Comparison of ENCODE assay signal across 8 mouse cellular contexts in the genomic region with DNA sequence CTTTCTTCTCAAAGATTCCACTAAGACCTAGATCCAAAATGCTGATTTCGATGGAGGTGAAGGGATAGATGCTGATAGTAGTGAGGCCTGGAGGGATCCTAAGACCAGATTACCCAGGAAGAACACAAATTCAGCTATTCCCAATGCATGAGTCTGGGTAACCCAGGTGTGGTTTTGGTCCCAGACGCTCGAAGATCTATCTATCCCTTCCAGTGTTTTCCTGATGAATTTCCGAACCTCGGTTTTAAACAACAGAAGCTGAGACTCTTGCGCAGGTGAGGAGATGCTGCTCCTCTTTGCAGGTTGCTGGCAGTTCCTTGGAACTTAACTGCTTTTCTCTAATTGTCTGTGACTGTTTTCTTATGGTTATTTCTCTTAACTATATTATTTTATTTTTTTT. TPM values are rescaled to one million over a fixed set of nuclear protein-coding genes. Genes with fewer than 3 reads are reported as not detected.
DNase-seq lines count a peak whose midpoint lies in the region; ATAC-seq and TF ChIP-seq lines count a peak whose summit lies in the region.

No protein-coding gene starts in this region.

- peaks cover 49% of the 10 kb centered on the region for H3K4me1 ChIP-seq in embryonic facial prominence, embryonic 10.5 days

- peak overlapping the region; percentile 92 for H3K4me2 ChIP-seq in myocyte (ENCODE audit: low read depth)

- peak overlapping the region; percentile 96 for H3K27ac ChIP-seq in layer of hippocampus, adult 2 months
- H3K27ac ChIP-seq in embryonic facial prominence, embryonic 10.5 days (replicated peaks) = peak overlapping the region; percentile 93; the same call in 1 of the 2 replicates

- DNase-seq in layer of hippocampus, adult 2 months (ENCODE audit: low spot score in 2 of 2) = no peak
- no peak for DNase-seq in layer of hippocampus, postnatal 36 days
- DNase-seq in embryonic facial prominence, embryonic 10.5 days (ENCODE audit: low spot score) = no peak
- peak; percentile 41 for DNase-seq in induced T-regulatory cell, adult 2 months (ENCODE audit: low read depth)
- no peak for DNase-seq in frontal cortex, postnatal 36 days (ENCODE audit: low spot score in 2 of 2)
- no peak for DNase-seq in thymus, postnatal 36 days

- H3K27me3 ChIP-seq in embryonic facial prominence, embryonic 10.5 days (replicated peaks; ENCODE audit: low read depth, poor library complexity, severe bottlenecking) = no peaks in the 10 kb centered on the region
- no peaks in the 10 kb centered on the region for H3K27me3 ChIP-seq in myocyte (ENCODE audit: control insufficient read depth, insufficient read depth, insufficient read length)

- peak overlapping the region; percentile 83 for H3K4me3 ChIP-seq in layer of hippocampus, adult 2 months
- H3K4me3 ChIP-seq in embryonic facial prominence, embryonic 10.5 days = peak overlapping the region; percentile 88
- peak overlapping the region; percentile 63 for H3K4me3 ChIP-seq in myocyte

- TF ChIP-seq CTCF in layer of hippocampus, adult 2 months (conservative IDR thresholded peaks at IDR 0.05) = no peak

- H3ac ChIP-seq in myocyte (ENCODE audit: control insufficient read depth, insufficient read length) = peak overlapping the region; percentile 91

- TF ChIP-seq POLR2A in myocyte (IDR thresholded peaks at IDR 0.05; ENCODE audit: insufficient read length, low read depth) = no peak

- WGBS in embryonic facial prominence, embryonic 10.5 days = 45% methylated on average over 6 of the region's 6 CpGs

- H3K9me3 ChIP-seq in embryonic facial prominence, embryonic 10.5 days = no peaks in the 10 kb centered on the region

- no peak for ATAC-seq in frontal cortex, adult (ENCODE audit: low TSS enrichment)

- peaks cover 38% of the 10 kb centered on the region for H3K36me3 ChIP-seq in embryonic facial prominence, embryonic 10.5 days (replicated peaks)
- H3K36me3 ChIP-seq in myocyte (ENCODE audit: control insufficient read depth, insufficient read depth) = peaks cover 29% of the 10 kb centered on the region

- H3K79me2 ChIP-seq in myocyte (ENCODE audit: control insufficient read depth, insufficient read depth) = peaks cover 57% of the 10 kb centered on the region

TF ChIP-seq in myocyte, 11 proteins besides CTCF, POLR2A, EP300 and RAD21:
- TF ChIP-seq REST (IDR thresholded peaks at IDR 0.05; ENCODE audit: insufficient read depth, insufficient read length) = no peak
- no peak for TF ChIP-seq MYOG (IDR thresholded peaks at IDR 0.05; ENCODE audit: control insufficient read depth in 1 of 3, insufficient read depth in 1 of 3, insufficient read length in 2 of 3, low read depth in 2 of 3)
- TF ChIP-seq USF1 (IDR thresholded peaks at IDR 0.05; ENCODE audit: low read depth) = no peak
- TF ChIP-seq TCF3 (IDR thresholded peaks at IDR 0.05; ENCODE audit: insufficient read length, low read depth) = no peak
- TF ChIP-seq E2F4 (IDR thresholded peaks at IDR 0.05; ENCODE audit: insufficient read depth) = no peak
- no peak for TF ChIP-seq POLR2AphosphoS2 (IDR thresholded peaks at IDR 0.05; ENCODE audit: insufficient read length, low read depth)
- TF ChIP-seq MYOD1 (IDR thresholded peaks at IDR 0.05; ENCODE audit: control insufficient read depth in 1 of 3, insufficient read length in 2 of 3, low read depth in 2 of 3) = no peak
- no peak for TF ChIP-seq CEBPB (IDR thresholded peaks at IDR 0.05; ENCODE audit: insufficient read depth, poor library complexity, severe bottlenecking)
- no peak for TF ChIP-seq SRF (IDR thresholded peaks at IDR 0.05; ENCODE audit: control insufficient read depth, insufficient read length, low read depth)
- no peak for TF ChIP-seq TCF12 (IDR thresholded peaks at IDR 0.05; ENCODE audit: insufficient read depth, poor library complexity, severe bottlenecking)
- TF ChIP-seq MAX (IDR thresholded peaks at IDR 0.05; ENCODE audit: low read depth) = no peak

RNA-seq across cellular contexts. Expression of gene Purb, which starts 1.3 kb away (rescaled TPM):
- total RNA-seq in layer of hippocampus, adult 2 months (2021) = 100 to 1,000 TPM; 234 to 240 TPM
- total RNA-seq in layer of hippocampus, postnatal 36 days (2021) = 100 to 1,000 TPM; 255 to 257 TPM
- 17.5 and 17.7 TPM in 2 replicates for polyA plus RNA-seq in embryonic facial prominence, embryonic 10.5 days (2016; fragmentation: Nextera tagmentation; extraction: Ambion mirVana)
- 33.2 TPM for polyA plus RNA-seq in myocyte (2012; fragmentation: generic; extraction: Trizol)

RNA-seq across cellular contexts. Expression of gene H2afv, which starts 30.1 kb away (rescaled TPM):
- 10 to 100 TPM; 43.6 to 47.3 TPM for total RNA-seq in layer of hippocampus, adult 2 months (2021)
- total RNA-seq in layer of hippocampus, postnatal 36 days (2021) = 10 to 100 TPM; 41.8 to 42.6 TPM
- polyA plus RNA-seq in embryonic facial prominence, embryonic 10.5 days (2016; fragmentation: Nextera tagmentation; extraction: Ambion mirVana) = 746 and 786 TPM in 2 replicates
- polyA plus RNA-seq in myocyte (2012; fragmentation: generic; extraction: Trizol) = 175 TPM

RNA-seq across cellular contexts. Expression of gene Myo1g, which starts 46.4 kb away (rescaled TPM):
- total RNA-seq in layer of hippocampus, adult 2 months (2021) = under 1 TPM; 0.59 to 0.91 TPM
- total RNA-seq in layer of hippocampus, postnatal 36 days (2021) = 1 to 10 TPM in 1 of 2 experiments, under 1 TPM in 1; 0.45 to 1.1 TPM
- polyA plus RNA-seq in embryonic facial prominence, embryonic 10.5 days (2016; fragmentation: Nextera tagmentation; extraction: Ambion mirVana) = 0.75 and 1.1 TPM in 2 replicates
- polyA plus RNA-seq in myocyte (2012; fragmentation: generic; extraction: Trizol) = 0.04 TPM

RNA-seq across cellular contexts. Expression of gene Ppia, which starts 59.1 kb away (rescaled TPM):
- total RNA-seq in layer of hippocampus, adult 2 months (2021) = 1,000 to 10,000 TPM; 1,589 to 1,677 TPM
- total RNA-seq in layer of hippocampus, postnatal 36 days (2021) = 1,000 to 10,000 TPM; 1,662 to 1,810 TPM
- polyA plus RNA-seq in embryonic facial prominence, embryonic 10.5 days (2016; fragmentation: Nextera tagmentation; extraction: Ambion mirVana) = 6,156 and 6,219 TPM in 2 replicates
- polyA plus RNA-seq in myocyte (2012; fragmentation: generic; extraction: Trizol) = 3,065 TPM
